Mouse (Mus musculus) midbrain, embryonic 14.5 days (tissue): ENCODE results near the gene Hmx1. TPM values are rescaled to one million over a fixed set of nuclear protein-coding genes. Genes with fewer than 3 reads are reported as not detected.

Experiments
- ATAC-seq: fragments of 200-750 bp; cut with Nextera tagmentation; 2 replicates; pipeline ENCODE4 v1.8.0; 2017; ENCODE audit warnings: moderate number of reproducible peaks, moderate library complexity; ENCODE audit not compliant: low FRiP score, low TSS enrichment
- DNase-seq: peaks from one replicate; pipeline ENCODE4 v3.0.0-alpha.2; 2015
- H3K27ac ChIP-seq: fragments of 300-500 bp; sonication (generic); replicated peaks from 2 replicates; pipeline ENCODE4 v1.5.1; 2014; ENCODE audit warnings: mild to moderate bottlenecking, low read depth, low read length, moderate library complexity
- H3K27me3 ChIP-seq: fragments of 300-500 bp; sonication (generic); 2 replicates; pipeline ENCODE4 v1.6.1; 2014; ENCODE audit warnings: low read length, control low read depth, mixed read lengths; ENCODE audit not compliant: control insufficient read depth, insufficient read depth
- H3K36me3 ChIP-seq: fragments of 300-500 bp; sonication (generic); 2 replicates; pipeline ENCODE4 v1.6.1; 2014; ENCODE audit warnings: low read length, control low read depth; ENCODE audit not compliant: control insufficient read depth, insufficient read depth
- H3K4me1 ChIP-seq: fragments of 300-500 bp; sonication (generic); 2 replicates; pipeline ENCODE4 v1.6.1; 2014; ENCODE audit warnings: mild to moderate bottlenecking, antibody characterized with exemption, low read length, control low read depth; ENCODE audit not compliant: control insufficient read depth, insufficient read depth
- H3K4me2 ChIP-seq: fragments of 300-500 bp; sonication (generic); 2 replicates; pipeline ENCODE4 v1.6.1; 2014; ENCODE audit warnings: mild to moderate bottlenecking, low read length, moderate library complexity
- H3K4me3 ChIP-seq: fragments of 300-500 bp; sonication (generic); replicated peaks from 2 replicates; pipeline ENCODE4 v1.5.1; 2014; ENCODE audit warnings: low read depth, low read length
- H3K9ac ChIP-seq: fragments of 300-500 bp; sonication (generic); replicated peaks from 2 replicates; pipeline ENCODE4 v1.6.1; 2014; ENCODE audit warnings: mild to moderate bottlenecking, low read length, moderate library complexity
- H3K9me3 ChIP-seq: fragments of 300-500 bp; sonication (generic); 2 replicates; pipeline ENCODE4 v1.6.1; 2016; ENCODE audit warnings: low read length, control low read depth, mixed read lengths; ENCODE audit not compliant: control insufficient read depth
- WGBS: fragments of 180-500 bp; shearing (Covaris S2); extraction: QIAGEN DNeasy Blood & Tissue Kit; methylation state at CpG from one replicate; pipeline ENCODE4 v1.1.7; 2014; 5-methylcytosine and 5-hydroxymethylcytosine counted together
- polyA plus RNA-seq: library from polyadenylated mRNA; unstranded; fragments of >200 nt; fragmentation: Nextera tagmentation; extraction: Ambion mirVana; gene quantifications from 2 replicates; pipeline ENCODE4 v1.2.1, GENCODE M21; 2014

The Hmx1 gene
- polyA plus RNA-seq, 1 experiment from 2014 or later: not detected

DNA sequence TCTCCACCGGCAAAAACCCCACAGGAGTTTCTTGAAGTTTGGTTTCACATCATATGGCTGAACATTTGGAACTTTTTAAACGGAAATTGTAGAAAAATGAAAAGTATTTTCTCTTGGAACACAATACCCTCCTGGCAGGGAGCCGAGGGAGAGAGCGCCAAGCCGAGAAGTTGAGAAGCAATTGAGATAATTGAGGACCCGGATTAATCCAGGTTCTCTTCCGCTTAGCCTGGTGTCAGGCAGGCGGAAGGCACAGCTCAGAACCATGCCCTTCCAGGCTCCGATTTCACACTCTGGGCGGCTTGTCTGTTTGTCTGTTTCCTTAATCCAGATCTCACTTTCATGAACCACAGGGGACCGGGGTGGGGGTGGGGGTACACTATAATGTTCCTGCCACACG lies 23.9 kb downstream of the Hmx1 start:
- H3K4me3 ChIP-seq: no peak overlapping the region
- DNase-seq (no peak), ATAC-seq (no peak)
- no peak overlapping the region for H3K27ac ChIP-seq
- no peaks in the 10 kb centered on the region for H3K36me3 ChIP-seq
- H3K4me2 ChIP-seq: no peak overlapping the region
- no peaks in the 10 kb centered on the region for H3K9me3 ChIP-seq
- 12% methylated on average over 12 of the region's 12 CpGs for WGBS
- H3K27me3 ChIP-seq: peaks cover 5% of the 10 kb centered on the region; the same call in 1 of the 2 replicates
- H3K9ac ChIP-seq: no peak overlapping the region
- H3K4me1 ChIP-seq: 0 out of 2 replicates have a peak, but pooled peaks cover 5% of the 10 kb centered on the region

DNA sequence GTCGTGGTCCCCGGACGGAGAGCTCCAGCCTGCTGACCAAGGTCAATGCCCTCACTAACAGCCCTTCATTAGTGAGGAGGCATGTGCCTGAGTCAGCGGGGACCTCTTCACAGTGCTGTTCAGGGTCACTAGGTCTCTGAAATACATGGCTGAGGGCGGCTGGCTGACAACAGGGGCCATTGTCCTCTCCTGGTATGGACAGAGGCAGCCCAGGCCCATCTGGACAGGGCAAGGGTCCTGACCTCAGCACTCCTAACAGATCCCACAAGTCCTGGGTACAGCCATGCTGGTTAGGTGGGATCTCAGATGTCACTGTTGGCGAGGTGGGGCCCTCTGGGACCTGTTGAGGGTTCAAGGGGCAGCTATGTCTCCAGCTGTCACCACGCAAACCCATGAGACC lies 28.8 kb downstream of the Hmx1 start:
- no peak overlapping the region for H3K4me3 ChIP-seq
- H3K4me1 ChIP-seq: 0 out of 2 replicates have a peak, but pooled peaks cover 5% of the 10 kb centered on the region
- H3K27me3 ChIP-seq: peaks cover 5% of the 10 kb centered on the region; the same call in 1 of the 2 replicates
- H3K36me3 ChIP-seq: no peaks in the 10 kb centered on the region
- no peak overlapping the region for H3K27ac ChIP-seq
- H3K4me2 ChIP-seq: no peak overlapping the region
- no peak overlapping the region for H3K9ac ChIP-seq
- ATAC-seq (no peak), DNase-seq (no peak)
- no peaks in the 10 kb centered on the region for H3K9me3 ChIP-seq
- WGBS: 48% methylated on average over 7 of the region's 7 CpGs

DNA sequence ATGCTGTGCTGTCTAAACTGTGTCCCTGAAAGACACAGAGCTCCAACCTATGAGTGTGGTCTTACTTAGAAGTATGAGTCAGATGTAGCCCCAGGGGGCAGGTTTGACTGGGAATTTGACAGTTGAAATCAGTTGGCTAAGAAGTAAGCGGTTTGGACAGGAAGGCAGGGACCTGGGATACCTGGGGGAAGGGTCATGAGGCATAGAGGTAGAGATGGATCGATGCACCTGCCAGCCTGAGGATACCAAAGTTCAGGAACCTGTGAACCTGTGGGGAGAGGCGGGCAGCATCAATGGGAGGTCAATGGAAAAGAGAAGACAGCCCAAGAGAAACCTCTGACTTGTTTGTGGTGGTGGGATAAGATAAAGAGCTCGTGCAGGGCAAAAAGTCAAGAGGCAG lies 32.7 kb downstream of the Hmx1 start:
- WGBS: 79% methylated on average over 4 of the region's 4 CpGs
- no peaks in the 10 kb centered on the region for H3K27me3 ChIP-seq

DNA sequence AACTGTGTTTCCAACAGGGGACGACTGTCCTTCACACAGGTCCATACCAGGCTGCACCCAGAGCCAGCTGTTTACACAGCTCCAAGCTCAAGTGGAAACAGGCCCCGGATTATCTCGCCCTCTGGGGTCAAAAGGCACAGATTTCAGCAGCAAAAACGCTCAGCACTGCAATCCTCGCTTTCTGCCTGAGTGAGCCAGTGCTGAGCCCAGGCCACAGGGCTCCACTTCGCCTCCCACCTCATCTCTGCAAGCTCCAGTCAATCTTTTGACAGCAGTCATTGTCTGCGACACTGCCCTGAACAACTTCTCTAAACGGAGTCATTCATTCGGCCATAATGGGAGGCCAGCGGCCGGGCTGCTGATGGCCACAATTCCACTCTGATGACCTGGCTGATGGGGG lies 36.3 kb downstream of the Hmx1 start:
- no peaks in the 10 kb centered on the region for H3K27me3 ChIP-seq
- ATAC-seq: no peak

More for the DNA sequence above, 32.7 kb downstream of the Hmx1 start:
- no peak overlapping the region for H3K27ac ChIP-seq
- H3K4me1 ChIP-seq: no peaks in the 10 kb centered on the region
- no peak overlapping the region for H3K4me3 ChIP-seq
- DNase-seq: no peak
- no peaks in the 10 kb centered on the region for H3K36me3 ChIP-seq
- H3K9me3 ChIP-seq: no peaks in the 10 kb centered on the region
- H3K9ac ChIP-seq: no peak overlapping the region
- ATAC-seq: no peak
- no peak overlapping the region for H3K4me2 ChIP-seq

DNA sequence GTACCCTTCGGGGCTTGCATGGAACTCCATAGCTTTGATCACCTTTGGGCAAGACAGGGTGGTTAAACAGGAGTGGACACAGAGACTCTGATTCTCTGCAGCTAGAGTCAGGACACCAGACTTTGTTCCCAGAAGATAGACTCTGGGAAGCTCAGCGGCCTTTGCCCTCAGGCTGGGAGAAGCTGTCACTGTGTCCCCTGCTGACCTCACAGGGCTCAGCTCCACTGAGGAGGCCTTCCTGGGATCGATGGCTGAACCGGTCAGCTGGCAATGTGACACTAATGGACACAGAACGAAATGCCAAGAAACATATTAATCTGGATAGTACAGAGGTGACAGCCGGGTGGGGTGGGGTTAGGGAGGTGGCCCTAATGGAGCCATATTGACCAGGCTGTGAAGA lies 39.0 kb downstream of the Hmx1 start:
- WGBS: 82% methylated on average over 6 of the region's 6 CpGs
- H3K36me3 ChIP-seq: no peaks in the 10 kb centered on the region
- no peaks in the 10 kb centered on the region for H3K9me3 ChIP-seq
- H3K27me3 ChIP-seq: no peaks in the 10 kb centered on the region
- no peak overlapping the region for H3K4me2 ChIP-seq
- H3K9ac ChIP-seq: no peak overlapping the region
- H3K27ac ChIP-seq: no peak overlapping the region
- no peak for ATAC-seq
- no peaks in the 10 kb centered on the region for H3K4me1 ChIP-seq
- H3K4me3 ChIP-seq: no peak overlapping the region
- DNase-seq: no peak

More for the DNA sequence above, 36.3 kb downstream of the Hmx1 start:
- 3% methylated on average over 11 of the region's 11 CpGs for whole genome bisulfite sequencing
- Histone ChIP-seq H3K36me3 (no peaks in the 10 kb centered on the region), H3K4me3 (no peak overlapping the region), H3K27ac (no peak overlapping the region), H3K4me1 (no peaks in the 10 kb centered on the region), H3K4me2 (no peak overlapping the region), H3K9me3 (no peaks in the 10 kb centered on the region), H3K9ac (no peak overlapping the region)
- no peak for DNase-seq

DNA sequence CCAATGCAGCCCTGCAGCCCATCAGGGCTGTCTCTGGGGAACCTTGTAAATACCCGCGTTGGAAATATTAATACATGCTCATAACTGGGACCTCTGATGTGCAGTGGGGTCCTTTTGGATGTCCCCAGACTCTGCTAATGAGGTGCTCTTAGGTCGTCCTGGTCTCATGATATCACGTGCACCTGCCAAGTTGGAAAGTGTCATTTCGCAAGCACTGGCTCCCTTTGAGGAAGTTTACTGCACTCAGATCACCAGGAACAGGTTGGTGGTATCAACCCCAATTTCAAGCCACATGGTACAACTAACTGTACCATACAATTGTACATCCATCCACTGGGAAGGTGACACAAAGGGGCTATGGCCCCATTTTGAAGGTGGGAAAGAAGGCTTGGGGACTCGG lies 39.5 kb downstream of the Hmx1 start:
- DNase-seq (no peak), ATAC-seq (no peak)
- H3K4me1 ChIP-seq: no peaks in the 10 kb centered on the region
- no peaks in the 10 kb centered on the region for H3K36me3 ChIP-seq
- H3K9ac ChIP-seq: no peak overlapping the region
- 92% methylated on average over 6 of the region's 6 CpGs for WGBS
- no peaks in the 10 kb centered on the region for H3K9me3 ChIP-seq
- H3K27me3 ChIP-seq: no peaks in the 10 kb centered on the region
- no peak overlapping the region for H3K4me3 ChIP-seq
- no peak overlapping the region for H3K4me2 ChIP-seq
- H3K27ac ChIP-seq: no peak overlapping the region

DNA sequence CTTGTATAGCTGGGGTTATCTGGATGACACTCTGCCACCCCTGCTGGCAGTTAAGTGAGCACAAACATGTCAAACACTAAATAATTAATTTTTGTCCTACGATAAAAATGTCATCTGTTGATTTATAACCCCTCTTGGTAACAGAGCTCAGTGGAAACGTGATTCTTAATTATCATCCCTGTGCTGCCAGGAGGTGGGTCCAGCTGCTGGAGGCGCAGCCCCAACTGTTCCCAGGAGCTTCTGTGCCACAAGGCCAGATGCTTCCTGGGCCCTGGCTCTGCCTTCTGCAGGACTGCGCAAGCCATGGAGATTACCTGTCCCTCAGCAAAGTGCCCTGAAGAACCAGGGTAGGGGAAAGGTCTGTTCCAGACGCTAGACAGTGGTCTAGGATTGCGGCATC lies 43.2 kb downstream of the Hmx1 start:
- no peak overlapping the region for H3K27ac ChIP-seq
- no peak overlapping the region for H3K4me3 ChIP-seq
- ATAC-seq: no peak
- WGBS: 76% methylated on average over 6 of the region's 6 CpGs
- no peaks in the 10 kb centered on the region for H3K9me3 ChIP-seq
- H3K27me3 ChIP-seq: no peaks in the 10 kb centered on the region
- H3K4me2 ChIP-seq: no peak overlapping the region
- no peak overlapping the region for H3K9ac ChIP-seq
- no peak for DNase-seq
- no peaks in the 10 kb centered on the region for H3K36me3 ChIP-seq
- no peaks in the 10 kb centered on the region for H3K4me1 ChIP-seq

DNA sequence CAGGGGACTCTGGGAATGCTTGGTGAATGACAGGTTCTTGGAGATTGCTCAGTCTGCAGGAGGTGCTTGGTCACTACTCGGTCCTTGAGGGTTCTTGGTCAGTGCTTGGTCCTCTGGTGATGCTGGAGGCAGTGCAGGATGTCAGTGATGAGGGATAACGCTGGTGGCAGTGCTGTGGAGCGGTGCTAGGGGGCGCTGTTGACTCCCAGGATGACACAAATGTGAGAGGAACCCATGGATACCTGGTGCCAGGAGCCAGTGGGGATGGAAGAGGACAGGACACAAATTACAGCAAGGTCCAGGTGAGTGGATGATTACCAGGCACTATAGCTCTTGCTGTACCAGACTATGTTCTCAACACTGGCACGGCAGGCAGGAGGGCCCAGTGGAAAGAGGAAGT lies 45.1 kb downstream of the Hmx1 start:
- DNase-seq (no peak), ATAC-seq (no peak)
- Histone ChIP-seq H3K4me2 (no peak overlapping the region), H3K4me3 (no peak overlapping the region), H3K27ac (no peak overlapping the region), H3K36me3 (no peaks in the 10 kb centered on the region), H3K4me1 (no peaks in the 10 kb centered on the region), H3K9ac (no peak overlapping the region), H3K27me3 (no peaks in the 10 kb centered on the region), H3K9me3 (no peaks in the 10 kb centered on the region)
- WGBS: 46% methylated on average over 5 of the region's 5 CpGs

DNA sequence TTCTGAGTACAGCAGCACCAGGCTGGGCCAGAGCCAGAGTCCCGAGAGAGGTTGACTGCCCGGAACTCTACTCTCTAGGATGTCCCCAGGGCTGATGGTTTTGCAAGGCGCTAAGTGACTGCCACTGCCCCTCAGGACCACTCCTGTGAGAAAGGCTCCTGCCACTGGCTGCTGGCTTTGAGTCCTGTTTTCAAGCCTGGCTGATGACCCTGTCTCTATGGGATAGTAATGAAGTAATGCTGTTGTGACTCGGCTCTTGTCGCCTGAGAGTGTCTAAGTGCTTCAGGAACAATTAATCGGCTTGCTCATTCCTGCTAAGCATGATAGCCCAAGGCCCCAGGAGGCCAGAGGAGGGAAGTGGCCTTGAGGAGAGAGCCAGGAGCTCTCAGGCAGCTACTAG lies 45.8 kb downstream of the Hmx1 start:
- Histone ChIP-seq H3K27me3 (no peaks in the 10 kb centered on the region), H3K4me2 (no peak overlapping the region), H3K9ac (no peak overlapping the region), H3K4me3 (no peak overlapping the region), H3K36me3 (no peaks in the 10 kb centered on the region), H3K27ac (no peak overlapping the region), H3K9me3 (no peaks in the 10 kb centered on the region), H3K4me1 (no peaks in the 10 kb centered on the region)
- DNase-seq (no peak), ATAC-seq (no peak)
- WGBS: 55% methylated on average over 6 of the region's 6 CpGs
